Mouse (Mus musculus): ENCODE data around the gene Sh3kbp1.

DNA sequence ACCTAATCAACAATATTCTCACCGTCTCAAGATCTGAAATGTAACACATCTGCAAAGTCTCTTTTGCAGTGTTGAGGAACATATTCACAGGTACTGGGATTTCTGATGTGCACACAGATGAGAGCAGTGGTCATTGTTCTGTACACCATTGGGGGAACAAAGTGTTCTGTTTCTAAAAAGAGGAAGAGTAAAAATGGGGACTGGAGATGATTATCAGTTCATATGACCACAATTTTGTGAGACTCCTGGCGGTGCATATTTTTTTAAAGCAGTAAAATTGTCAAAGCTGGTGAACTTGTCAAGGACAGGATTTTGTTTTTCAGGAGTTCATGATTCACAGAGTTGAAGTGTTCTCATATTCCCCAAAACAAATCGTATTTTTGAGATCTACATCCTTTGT is 18.2 kb downstream of the Sh3kbp1 start:
- TF ChIP-seq CTCF (IDR thresholded peaks at IDR 0.05; ENCODE audit: borderline replicate concordance, insufficient read depth, low read length) (no peak), POLR2A (IDR thresholded peaks at IDR 0.05; ENCODE audit: low read depth, low read length) (no peak)

Data from embryonic fibroblast, embryonic 13.5 days (primary cell).